Mouse (Mus musculus): ENCODE data around the gene Olfr503. TPM values are rescaled to one million over a fixed set of nuclear protein-coding genes. Genes with fewer than 3 reads are reported as not detected.
"Not testable (repeated sequence)": the region's sequence is repeated elsewhere in the genome, so short reads cannot be mapped to it uniquely, and the experiment has no call there.

Olfr503 gene
- not detected in 2 replicates for total RNA-seq (2014; fragmentation: Nextera tagmentation)
- total RNA-seq (2017) = 0.46 TPM in 1 of 2 replicates, not detected in the other
- not detected in 2 replicates for polyA plus RNA-seq (2012)

GRCm38 (mm10) chr7:108544227-108544626 lies at the start of gene Olfr503:
TSS of gene Olfr503 (plus strand) at chr7:108544527.
- peaks cover 11% of the 10 kb centered on the region for H3K9me3 ChIP-seq (replicated peaks)
- H3K27me3 ChIP-seq (ENCODE audit: insufficient read depth, low read length); H3K36me3 ChIP-seq (replicated peaks); DNase-seq (ENCODE audit: low spot score); H3K4me3 ChIP-seq (ENCODE audit: low read depth, low read length); H3K4me1 ChIP-seq (ENCODE audit: insufficient read depth, low read depth, low read length); ATAC-seq (ENCODE audit: extremely low read depth, insufficient number of reproducible peaks, low FRiP score, poor library complexity, severe bottlenecking): not testable (repeated sequence)

- Histone ChIP-seq H3K4me3 (ENCODE audit: low read depth, low read length) (no peak within 1 kb of the TSS), H3K9me3 (replicated peaks) (peaks cover 25% of the 10 kb centered on the region), H3K27me3 (ENCODE audit: insufficient read depth, low read length) (no peaks in the 10 kb centered on the region), H3K36me3 (replicated peaks) (no peaks in the 10 kb centered on the region), H3K4me1 (ENCODE audit: insufficient read depth, low read depth, low read length) (no peaks in the 10 kb centered on the region)
- TF ChIP-seq POLR2AphosphoS5 (IDR thresholded peaks at IDR 0.05; ENCODE audit: insufficient replicate concordance, low read depth, low read length) (no peak), TAL1 (conservative IDR thresholded peaks at IDR 0.05; ENCODE audit: low read depth, low read length) (no peak), GATA1 (IDR thresholded peaks at IDR 0.05; ENCODE audit: borderline replicate concordance, low read length) (no peak), CTCF (IDR thresholded peaks at IDR 0.05; ENCODE audit: low read depth, low read length) (no peak), GATA2 (IDR thresholded peaks at IDR 0.05; ENCODE audit: borderline replicate concordance, low read depth, low read length) (no peak)
- DNase-seq (ENCODE audit: low spot score) (no peak), ATAC-seq (ENCODE audit: extremely low read depth, insufficient number of reproducible peaks, low FRiP score, poor library complexity, severe bottlenecking) (no peak)
These were observed 19.4 kb upstream of the Olfr503 start, which contains the start of gene Olfr502 for GRCm38 (mm10) chr7:108524965-108525364. TSS of gene Olfr502 (minus strand) at chr7:108525065.

GRCm38 (mm10) chr7:108542416-108542815 lies 1.9 kb upstream of the Olfr503 start:
- H3K4me1 ChIP-seq (ENCODE audit: insufficient read depth, low read depth, low read length) = no peaks in the 10 kb centered on the region
- no peak overlapping the region for H3K4me3 ChIP-seq (ENCODE audit: low read depth, low read length)
- H3K36me3 ChIP-seq (replicated peaks) = no peaks in the 10 kb centered on the region
- ATAC-seq (ENCODE audit: extremely low read depth, insufficient number of reproducible peaks, low FRiP score, poor library complexity, severe bottlenecking) (no peak), DNase-seq (ENCODE audit: low spot score) (no peak)
- peaks cover 11% of the 10 kb centered on the region for H3K9me3 ChIP-seq (replicated peaks)
- TF ChIP-seq POLR2AphosphoS5 (IDR thresholded peaks at IDR 0.05; ENCODE audit: insufficient replicate concordance, low read depth, low read length) = no peak
- TF ChIP-seq TAL1 (conservative IDR thresholded peaks at IDR 0.05; ENCODE audit: low read depth, low read length) = no peak
- TF ChIP-seq CTCF (IDR thresholded peaks at IDR 0.05; ENCODE audit: low read depth, low read length) = no peak
- TF ChIP-seq GATA2 (IDR thresholded peaks at IDR 0.05; ENCODE audit: borderline replicate concordance, low read depth, low read length) = no peak
- H3K27me3 ChIP-seq (ENCODE audit: insufficient read depth, low read length) = no peaks in the 10 kb centered on the region

- H3K27me3 ChIP-seq (ENCODE audit: insufficient read depth, low read length) = no peaks in the 10 kb centered on the region
These were observed 21.4 kb downstream of the Olfr503 start, which contains the start of gene Olfr504 for GRCm38 (mm10) chr7:108565693-108566092. TSS of gene Olfr504 (minus strand) at chr7:108565793.

GRCm38 (mm10) chr7:108589797-108590196 lies 45.5 kb downstream of the Olfr503 start:
- no peak for TF ChIP-seq TAL1 (conservative IDR thresholded peaks at IDR 0.05; ENCODE audit: low read depth, low read length)
- TF ChIP-seq POLR2AphosphoS5 (IDR thresholded peaks at IDR 0.05; ENCODE audit: insufficient replicate concordance, low read depth, low read length) = no peak
- no peak for TF ChIP-seq GATA2 (IDR thresholded peaks at IDR 0.05; ENCODE audit: borderline replicate concordance, low read depth, low read length)
- TF ChIP-seq CTCF (IDR thresholded peaks at IDR 0.05; ENCODE audit: low read depth, low read length) = no peak
- TF ChIP-seq GATA1 (IDR thresholded peaks at IDR 0.05; ENCODE audit: borderline replicate concordance, low read length) = no peak
- Histone ChIP-seq H3K36me3 (replicated peaks) (no peaks in the 10 kb centered on the region), H3K4me1 (ENCODE audit: insufficient read depth, low read depth, low read length) (no peaks in the 10 kb centered on the region), H3K9me3 (replicated peaks) (peaks cover 15% of the 10 kb centered on the region), H3K4me3 (ENCODE audit: low read depth, low read length) (no peak overlapping the region), H3K27me3 (ENCODE audit: insufficient read depth, low read length) (no peaks in the 10 kb centered on the region)
- DNase-seq (ENCODE audit: low spot score) (no peak), ATAC-seq (ENCODE audit: extremely low read depth, insufficient number of reproducible peaks, low FRiP score, poor library complexity, severe bottlenecking) (no peak)

More at GRCm38 (mm10) chr7:108565693-108566092, 21.4 kb downstream of the Olfr503 start, which contains the start of gene Olfr504:
- no peak for TF ChIP-seq TAL1 (conservative IDR thresholded peaks at IDR 0.05; ENCODE audit: low read depth, low read length)
- no peak for TF ChIP-seq CTCF (IDR thresholded peaks at IDR 0.05; ENCODE audit: low read depth, low read length)
- no peak for TF ChIP-seq GATA1 (IDR thresholded peaks at IDR 0.05; ENCODE audit: borderline replicate concordance, low read length)
- TF ChIP-seq POLR2AphosphoS5 (IDR thresholded peaks at IDR 0.05; ENCODE audit: insufficient replicate concordance, low read depth, low read length) = no peak
- TF ChIP-seq GATA2 (IDR thresholded peaks at IDR 0.05; ENCODE audit: borderline replicate concordance, low read depth, low read length) = no peak
- Histone ChIP-seq H3K36me3 (replicated peaks) (no peaks in the 10 kb centered on the region), H3K4me1 (ENCODE audit: insufficient read depth, low read depth, low read length) (no peaks in the 10 kb centered on the region), H3K9me3 (replicated peaks) (peaks cover 19% of the 10 kb centered on the region), H3K4me3 (ENCODE audit: low read depth, low read length) (no peak within 1 kb of the TSS)
- DNase-seq (ENCODE audit: low spot score) = no peak
- no peak for ATAC-seq (ENCODE audit: extremely low read depth, insufficient number of reproducible peaks, low FRiP score, poor library complexity, severe bottlenecking)

Other genes with a start within 250 kb of the Olfr503 start
- gene Olfr491, start 231.1 kb upstream of the Olfr503 start, total RNA-seq (2014; fragmentation: Nextera tagmentation) = not detected in 2 replicates
- not detected in 2 replicates for gene Olfr491, start 231.1 kb upstream of the Olfr503 start, total RNA-seq (2017)
- not detected in 2 replicates for gene Olfr491, start 231.1 kb upstream of the Olfr503 start, polyA plus RNA-seq (2012)
- gene Olfr492, start 220.9 kb upstream of the Olfr503 start, total RNA-seq (2014; fragmentation: Nextera tagmentation) = not detected in 2 replicates
- 0.16 TPM in 1 of 2 replicates, not detected in the other for gene Olfr492, start 220.9 kb upstream of the Olfr503 start, total RNA-seq (2017)
- gene Olfr492, start 220.9 kb upstream of the Olfr503 start, polyA plus RNA-seq (2012) = not detected in 2 replicates
- not detected in 2 replicates for gene Olfr493, start 197.5 kb upstream of the Olfr503 start, total RNA-seq (2014; fragmentation: Nextera tagmentation)
- gene Olfr493, start 197.5 kb upstream of the Olfr503 start, total RNA-seq (2017) = not detected in 2 replicates
- gene Olfr493, start 197.5 kb upstream of the Olfr503 start, polyA plus RNA-seq (2012) = not detected in 2 replicates
- gene Olfr494, start 179.2 kb upstream of the Olfr503 start, total RNA-seq (2014; fragmentation: Nextera tagmentation) = not detected in 2 replicates
- gene Olfr494, start 179.2 kb upstream of the Olfr503 start, total RNA-seq (2017) = 0.44 TPM in 1 of 2 replicates, not detected in the other
- gene Olfr494, start 179.2 kb upstream of the Olfr503 start, polyA plus RNA-seq (2012) = not detected in 2 replicates
- gene Olfr495, start 151.4 kb upstream of the Olfr503 start, total RNA-seq (2014; fragmentation: Nextera tagmentation) = not detected in 2 replicates
- gene Olfr495, start 151.4 kb upstream of the Olfr503 start, total RNA-seq (2017) = 0.12 and 0.16 TPM in 2 replicates
- not detected in 2 replicates for gene Olfr495, start 151.4 kb upstream of the Olfr503 start, polyA plus RNA-seq (2012)
- not detected in 2 replicates for gene Olfr497, start 124.1 kb upstream of the Olfr503 start, total RNA-seq (2014; fragmentation: Nextera tagmentation)
- 0.05 and 0.12 TPM in 2 replicates for gene Olfr497, start 124.1 kb upstream of the Olfr503 start, total RNA-seq (2017)
- not detected in 2 replicates for gene Olfr497, start 124.1 kb upstream of the Olfr503 start, polyA plus RNA-seq (2012)
- gene Olfr498, start 79.2 kb upstream of the Olfr503 start, total RNA-seq (2014; fragmentation: Nextera tagmentation) = not detected in 2 replicates
- gene Olfr498, start 79.2 kb upstream of the Olfr503 start, total RNA-seq (2017) = 0.27 TPM in 1 of 2 replicates, not detected in the other
- not detected in 2 replicates for gene Olfr498, start 79.2 kb upstream of the Olfr503 start, polyA plus RNA-seq (2012)
- not detected in 2 replicates for gene Olfr502, start 19.5 kb upstream of the Olfr503 start, total RNA-seq (2014; fragmentation: Nextera tagmentation)
- gene Olfr502, start 19.5 kb upstream of the Olfr503 start, total RNA-seq (2017) = 0.16 TPM in 1 of 2 replicates, not detected in the other
- not detected in 2 replicates for gene Olfr502, start 19.5 kb upstream of the Olfr503 start, polyA plus RNA-seq (2012)
- gene Olfr504, start 21.3 kb downstream of the Olfr503 start, total RNA-seq (2014; fragmentation: Nextera tagmentation) = not detected in 2 replicates
- not detected in 2 replicates for gene Olfr504, start 21.3 kb downstream of the Olfr503 start, total RNA-seq (2017)
- not detected in 2 replicates for gene Olfr504, start 21.3 kb downstream of the Olfr503 start, polyA plus RNA-seq (2012)
- gene Olfr506, start 66.3 kb downstream of the Olfr503 start, total RNA-seq (2014; fragmentation: Nextera tagmentation) = not detected in 2 replicates
- gene Olfr506, start 66.3 kb downstream of the Olfr503 start, total RNA-seq (2017) = 0.16 TPM in 1 of 2 replicates, not detected in the other
- gene Olfr506, start 66.3 kb downstream of the Olfr503 start, polyA plus RNA-seq (2012) = not detected in 2 replicates
- not detected in 2 replicates for gene Olfr507, start 77.3 kb downstream of the Olfr503 start, total RNA-seq (2014; fragmentation: Nextera tagmentation)
- 0.12 and 0.22 TPM in 2 replicates for gene Olfr507, start 77.3 kb downstream of the Olfr503 start, total RNA-seq (2017)
- not detected in 2 replicates for gene Olfr507, start 77.3 kb downstream of the Olfr503 start, polyA plus RNA-seq (2012)
- gene Olfr508, start 85.5 kb downstream of the Olfr503 start, total RNA-seq (2014; fragmentation: Nextera tagmentation) = not detected in 2 replicates
- gene Olfr508, start 85.5 kb downstream of the Olfr503 start, total RNA-seq (2017) = 0.05 and 0.06 TPM in 2 replicates
- not detected in 2 replicates for gene Olfr508, start 85.5 kb downstream of the Olfr503 start, polyA plus RNA-seq (2012)
- gene Olfr509, start 107.4 kb downstream of the Olfr503 start, total RNA-seq (2014; fragmentation: Nextera tagmentation) = not detected in 2 replicates
- 0.11 and 0.17 TPM in 2 replicates for gene Olfr509, start 107.4 kb downstream of the Olfr503 start, total RNA-seq (2017)
- gene Olfr509, start 107.4 kb downstream of the Olfr503 start, polyA plus RNA-seq (2012) = not detected in 2 replicates
- gene Olfr510, start 121.9 kb downstream of the Olfr503 start, total RNA-seq (2014; fragmentation: Nextera tagmentation) = not detected in 2 replicates
- 0.06 and 0.11 TPM in 2 replicates for gene Olfr510, start 121.9 kb downstream of the Olfr503 start, total RNA-seq (2017)
- gene Olfr510, start 121.9 kb downstream of the Olfr503 start, polyA plus RNA-seq (2012) = not detected in 2 replicates
- not detected in 2 replicates for gene Olfr512, start 168.8 kb downstream of the Olfr503 start, total RNA-seq (2014; fragmentation: Nextera tagmentation)
- gene Olfr512, start 168.8 kb downstream of the Olfr503 start, total RNA-seq (2017) = 0.33 TPM in 1 of 2 replicates, not detected in the other
- gene Olfr512, start 168.8 kb downstream of the Olfr503 start, polyA plus RNA-seq (2012) = not detected in 2 replicates
- not detected in 2 replicates for gene Olfr513, start 206.4 kb downstream of the Olfr503 start, total RNA-seq (2014; fragmentation: Nextera tagmentation)
- not detected in 2 replicates for gene Olfr513, start 206.4 kb downstream of the Olfr503 start, total RNA-seq (2017)
- gene Olfr513, start 206.4 kb downstream of the Olfr503 start, polyA plus RNA-seq (2012) = not detected in 2 replicates

Data from G1E (cell line).